Mouse (Mus musculus) lung, postnatal 14 days (tissue): ENCODE results near the gene Cyp2b23.
"Not testable (repeated sequence)": the region's sequence is repeated elsewhere in the genome, so short reads cannot be mapped to it uniquely, and the experiment has no call there.

Experiments used
- DNase-seq: peaks from one replicate; pipeline ENCODE4 v3.0.0; 2021

Cyp2b23 gene

DNA sequence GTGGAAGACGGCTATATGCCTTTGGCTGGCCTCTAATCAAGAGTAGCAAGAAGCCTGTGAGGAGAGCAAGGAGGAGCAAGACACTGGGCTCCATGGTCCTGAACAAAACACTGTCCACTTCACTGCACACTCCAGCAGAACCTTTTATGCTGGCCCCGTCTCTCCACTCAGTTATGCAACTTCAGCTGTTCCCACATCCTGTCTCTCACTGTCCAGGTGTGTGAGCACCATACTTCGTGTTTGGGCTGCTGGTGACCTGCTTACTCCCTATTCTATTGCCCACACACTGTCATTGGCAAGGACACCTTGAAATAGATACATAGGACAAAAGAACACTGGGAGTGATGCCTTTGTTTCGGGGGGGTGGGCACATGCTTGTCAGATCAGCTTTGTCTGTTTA is at the start of gene Cyp2b23:
Gene Cyp2b23 (minus strand): TSS at position 101 of the 400 bp plus-strand sequence.
- no peak for DNase-seq

DNA sequence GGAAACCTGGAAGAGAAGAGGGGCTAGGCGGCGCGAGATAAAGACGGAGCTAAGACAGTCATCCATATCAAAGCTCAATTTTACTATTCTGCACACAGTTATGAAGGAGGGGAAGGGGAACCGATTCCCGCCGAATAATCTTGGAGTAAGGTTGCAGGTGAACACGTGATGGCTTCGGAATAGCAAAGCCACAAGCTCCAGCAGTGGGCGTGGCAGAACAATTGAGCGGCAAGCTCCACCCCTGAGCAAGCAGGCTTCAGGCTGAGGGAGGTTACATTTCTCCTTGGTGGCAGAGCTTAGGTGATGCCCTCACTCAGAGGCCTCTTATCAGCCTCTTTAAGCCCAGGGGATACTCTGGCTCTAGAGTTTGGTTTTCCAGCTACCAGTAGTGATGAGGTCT is 24.8 kb upstream of the Cyp2b23 start:
- no peak for DNase-seq

DNA sequence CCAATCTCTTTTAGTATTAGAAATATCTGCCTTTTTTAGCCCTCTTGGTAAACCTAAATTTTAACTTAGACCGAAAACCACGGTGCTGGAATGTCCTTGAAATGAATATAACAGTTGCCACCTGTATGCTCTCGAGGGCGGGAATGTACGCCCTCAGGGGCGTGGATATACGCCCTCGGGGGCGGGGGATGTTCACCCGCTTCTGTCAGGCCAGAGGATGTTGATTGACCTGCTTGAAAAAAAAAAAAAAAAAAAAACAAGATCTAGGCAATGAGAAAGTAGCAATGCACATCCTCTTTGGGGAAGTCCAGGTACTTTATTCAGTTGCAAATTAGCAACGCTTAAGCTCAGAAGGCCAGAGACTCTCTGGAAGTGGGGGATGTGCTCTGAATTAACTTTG is 20.8 kb upstream of the Cyp2b23 start:
- no peak for DNase-seq

DNA sequence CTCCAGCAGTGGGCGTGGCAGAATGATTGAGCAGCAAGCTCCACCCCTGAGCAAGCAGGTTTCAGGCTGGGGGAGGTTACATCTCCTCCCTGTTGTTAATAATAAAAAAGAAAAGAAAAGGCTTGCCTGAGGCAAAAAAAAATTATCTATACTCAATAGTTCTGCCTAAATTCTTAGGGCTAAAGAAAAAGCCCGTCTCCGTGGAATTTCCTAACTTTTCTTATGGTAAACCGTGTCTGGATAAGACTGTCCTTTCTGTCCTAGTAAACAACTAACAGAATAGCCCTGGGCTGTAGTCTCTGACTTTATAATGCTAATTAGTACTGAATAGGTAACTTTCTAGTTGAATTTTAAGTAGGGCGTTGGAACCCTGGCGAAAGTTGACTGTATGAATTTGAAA is 20.0 kb upstream of the Cyp2b23 start:
- DNase-seq: not testable (repeated sequence)

DNA sequence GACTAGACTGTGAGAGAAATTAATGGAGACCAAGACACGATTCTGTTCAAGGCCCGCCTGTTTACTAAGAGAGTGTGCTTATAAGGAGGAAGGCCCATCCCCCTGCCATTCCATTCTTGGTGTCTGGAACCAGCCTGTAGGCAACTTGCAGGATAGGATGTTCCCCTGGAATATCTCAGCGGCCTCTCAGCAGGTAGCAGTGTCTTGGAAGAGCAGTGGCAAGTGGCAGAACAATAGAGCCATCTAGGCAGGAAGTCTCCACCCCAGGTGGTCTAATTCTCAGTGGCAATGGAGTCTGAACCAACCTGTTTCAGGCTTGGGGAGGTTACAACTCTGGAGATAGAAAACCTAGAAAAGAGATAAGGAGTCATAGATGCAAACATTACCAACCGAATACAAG is 13.9 kb upstream of the Cyp2b23 start:
- no peak for DNase-seq

DNA sequence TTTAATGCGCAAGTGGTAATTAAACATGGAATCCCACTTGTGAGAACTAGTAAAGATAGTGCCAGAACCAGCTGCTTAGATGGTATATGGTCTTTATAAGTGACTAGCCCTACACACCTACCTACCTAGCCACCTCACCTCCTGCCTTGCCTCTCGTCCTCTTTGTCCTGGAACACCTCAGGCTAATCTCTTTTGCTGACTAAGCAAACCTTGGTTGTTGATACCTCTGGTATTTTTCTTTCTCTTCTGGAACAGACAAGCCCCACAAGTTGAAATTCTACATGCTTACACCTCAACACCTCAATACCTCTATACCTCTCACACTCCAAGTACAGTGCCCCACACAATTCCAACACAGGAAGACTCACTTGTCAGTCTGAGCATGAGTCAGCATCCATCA is 524 bp downstream of the Cyp2b23 start:
- DNase-seq: no peak

DNA sequence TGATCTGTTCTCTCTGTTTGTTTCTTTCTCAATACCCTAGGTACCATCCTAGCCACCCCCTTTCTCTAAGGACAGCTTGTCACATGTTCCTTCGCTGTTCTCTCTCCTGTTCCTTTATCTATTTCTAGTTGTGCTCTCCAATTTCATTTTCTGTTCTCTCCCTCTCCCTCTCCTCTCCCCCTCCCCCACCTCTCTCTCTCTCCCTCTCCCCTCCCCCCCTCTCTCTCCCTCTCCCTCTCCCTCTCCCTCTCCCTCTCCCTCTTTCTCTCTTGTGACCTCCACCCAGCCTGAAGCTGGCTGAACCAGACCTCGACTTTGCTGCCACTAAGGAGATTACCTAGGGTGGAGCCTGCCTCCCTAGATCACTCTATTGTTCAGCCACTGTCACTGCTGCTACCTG is 18.8 kb downstream of the Cyp2b23 start:
- not testable (repeated sequence) for DNase-seq

DNA sequence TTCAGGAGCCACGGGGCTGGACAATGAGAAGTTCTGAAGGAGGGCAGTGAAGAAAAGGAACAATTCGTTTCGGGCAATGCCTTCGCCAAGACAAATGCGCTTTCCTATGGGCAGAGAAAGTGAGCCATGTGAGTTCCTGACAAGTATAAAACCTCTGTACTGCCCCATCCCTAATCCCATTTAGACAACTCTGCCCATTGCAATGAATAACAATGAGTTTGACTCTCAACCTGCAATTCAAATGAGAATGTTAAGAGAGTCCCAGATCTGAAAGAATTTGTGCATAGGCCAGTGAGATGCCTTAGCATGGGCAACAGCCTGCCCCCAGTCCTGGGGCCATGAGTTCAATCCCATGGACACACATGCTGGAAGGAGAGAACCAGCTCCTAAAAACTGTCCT is 20.2 kb downstream of the Cyp2b23 start:
- no peak for DNase-seq

DNA sequence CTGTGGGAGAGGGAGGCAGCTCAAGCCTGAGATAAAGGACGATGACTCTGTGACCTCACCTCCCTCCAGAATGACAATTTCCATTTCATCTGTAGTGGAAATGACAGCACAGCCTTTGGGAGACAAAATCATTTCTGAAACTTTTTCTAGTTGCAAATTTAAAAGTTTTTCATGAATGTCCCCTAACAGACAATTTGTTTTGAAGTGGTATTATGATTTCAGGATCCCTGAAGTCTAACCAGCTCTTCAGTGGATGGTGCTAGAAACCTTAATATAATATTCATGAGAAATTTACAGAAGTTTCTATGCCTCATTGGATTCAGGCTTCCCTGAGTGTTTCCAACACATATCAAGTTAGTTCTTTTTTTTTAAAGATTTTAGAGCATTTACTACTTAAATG is 67.9 kb downstream of the Cyp2b23 start, which contains the start of gene Vmn1r185:
Gene Vmn1r185 (minus strand): TSS at position 101 of the 400 bp plus-strand sequence.
- DNase-seq: not testable (repeated sequence)
